Mouse (Mus musculus) c-Kit-positive CD71-positive TER-119-positive erythroid progenitor cells, embryonic 14.5 days (primary cell): ENCODE data around the gene E430018J23Rik.
"Not testable (repeated sequence)": the region's sequence is repeated elsewhere in the genome, so short reads cannot be mapped to it uniquely, and the experiment has no call there.

ENCODE experiments used
- DNase-seq: peaks from one replicate; pipeline ENCODE4 v3.0.0-alpha.2; 2013; ENCODE audit warnings: low spot score

Gene E430018J23Rik

DNA sequence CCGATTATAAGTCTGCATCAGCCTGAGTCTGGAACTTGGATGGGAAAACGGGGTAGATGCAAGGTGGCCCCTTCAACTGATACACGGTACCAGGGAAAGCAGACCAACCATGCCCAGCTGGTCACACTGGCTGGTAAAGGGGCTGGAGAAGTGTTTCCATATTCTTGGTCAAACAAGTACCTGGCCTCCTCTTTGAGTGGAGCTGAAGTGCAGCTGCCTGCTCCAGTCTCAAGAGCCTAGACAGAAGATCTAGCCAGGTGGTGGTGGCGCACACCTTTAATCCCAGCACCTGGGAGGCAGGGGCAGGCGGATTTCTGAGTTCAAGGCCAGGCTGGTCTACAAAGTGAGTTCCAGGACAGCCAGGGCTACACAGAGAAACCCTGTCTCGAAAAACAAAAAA lies 51.6 kb downstream of the E430018J23Rik start:
- not testable (repeated sequence) for DNase-seq

DNA sequence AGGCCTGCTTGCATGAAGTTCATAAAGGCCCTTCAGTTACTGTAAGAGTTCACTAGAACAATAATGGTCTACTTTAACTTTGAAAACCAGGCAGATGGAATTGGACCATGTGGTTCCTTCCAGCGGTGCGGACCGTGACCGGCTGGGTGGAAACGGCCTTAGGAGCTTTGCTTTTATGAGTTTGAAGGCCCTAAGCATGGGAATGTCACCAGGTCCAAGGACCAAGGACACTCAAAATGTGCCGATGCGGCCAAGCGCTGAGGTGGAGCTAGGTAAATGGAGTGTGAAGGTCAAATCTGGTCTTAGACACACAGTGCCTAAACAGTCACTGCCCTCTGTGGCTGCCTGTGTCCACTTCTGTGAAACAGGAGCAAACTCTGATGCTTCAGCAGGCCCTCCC lies 52.1 kb downstream of the E430018J23Rik start:
- DNase-seq: no peak
